Mouse (Mus musculus): ENCODE data around the gene Myocos.

The Myocos gene

DNA sequence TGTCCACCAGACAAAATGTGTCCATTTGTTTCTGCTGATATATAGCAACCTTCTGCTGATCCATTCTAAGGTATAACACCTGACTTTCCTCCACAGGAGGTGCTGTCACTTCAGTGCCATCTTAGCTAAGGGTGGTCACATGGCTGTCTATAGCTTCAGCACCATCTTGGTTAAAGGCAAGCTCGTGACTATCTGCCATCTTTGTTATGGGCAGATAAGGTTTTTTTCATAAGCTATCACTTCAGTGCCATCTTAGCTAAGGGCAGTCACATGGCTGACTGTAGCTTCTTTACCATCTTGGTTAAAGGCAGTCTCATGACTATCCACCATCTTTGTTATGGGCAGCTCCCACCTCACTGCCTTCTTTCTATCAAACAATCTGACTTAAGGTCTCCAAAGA, 42.5 kb downstream of the Myocos start:
- no peak for DNase-seq (ENCODE audit: low spot score)

DNA sequence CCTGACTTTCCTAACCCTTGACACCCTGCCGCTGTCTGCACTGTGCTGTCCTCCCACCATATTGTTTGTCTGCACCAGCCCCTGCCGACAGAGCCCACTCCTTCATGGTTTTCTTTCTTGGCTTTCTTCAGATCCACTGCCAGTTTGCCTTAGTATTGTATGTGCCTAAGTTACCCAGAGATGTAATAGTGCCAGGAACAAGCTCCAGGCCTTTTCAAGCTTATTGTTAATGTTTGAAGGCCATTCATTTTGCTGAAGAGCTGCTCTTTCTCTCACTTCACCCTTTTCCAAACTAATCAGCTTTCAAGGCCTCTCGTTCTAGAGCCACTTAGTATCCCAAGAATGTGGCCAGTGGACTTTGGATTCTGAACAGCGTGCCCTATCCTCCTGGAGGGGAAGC, 46.8 kb downstream of the Myocos start:
- DNase-seq (ENCODE audit: low spot score), result no peak

- no peak for DNase-seq (ENCODE audit: low spot score)
Observed at GRCm38 (mm10) chr1:162609633-162610250, 48.3 kb downstream of the Myocos start.

DNA sequence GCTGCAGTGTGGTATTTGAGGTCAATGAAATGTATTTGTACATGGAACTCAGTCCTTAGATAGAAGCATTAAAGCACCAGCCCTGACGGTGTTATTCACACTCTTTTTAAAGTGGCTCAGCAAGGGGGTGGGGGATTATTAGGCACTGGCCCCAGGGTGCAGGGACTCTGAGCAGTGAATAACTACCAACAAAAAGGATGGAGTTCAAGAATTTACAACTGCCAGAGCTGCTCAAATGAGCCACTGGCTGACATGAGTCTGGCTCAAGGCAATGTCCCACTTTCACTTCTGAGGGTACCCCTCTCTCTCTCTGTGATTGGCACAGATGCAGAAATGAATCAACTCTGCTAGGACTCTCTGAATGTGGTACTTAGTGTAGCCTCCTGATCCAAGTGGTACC, 49.9 kb downstream of the Myocos start:
- no peak for DNase-seq (ENCODE audit: low spot score)

DNA sequence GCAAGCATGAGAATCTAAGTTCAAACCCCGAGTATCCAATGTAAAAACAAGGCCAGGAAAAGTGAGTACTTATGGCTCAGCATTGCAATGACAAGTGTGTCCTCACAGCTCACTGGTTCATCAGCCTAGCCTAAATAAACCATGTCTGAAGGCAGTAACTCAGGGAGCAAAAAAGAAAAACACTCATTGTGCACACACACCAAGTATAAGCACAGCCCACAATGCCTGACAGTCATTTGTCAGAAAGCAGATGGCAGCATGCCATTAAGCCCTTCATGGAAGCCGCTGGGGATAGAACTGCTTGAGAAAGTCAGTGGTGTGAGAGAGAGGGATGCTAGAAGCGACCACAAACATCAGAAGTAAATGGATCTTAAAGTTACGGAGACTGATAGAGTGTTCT, 56.7 kb downstream of the Myocos start:
- DNase-seq (ENCODE audit: low spot score), result no peak

DNA sequence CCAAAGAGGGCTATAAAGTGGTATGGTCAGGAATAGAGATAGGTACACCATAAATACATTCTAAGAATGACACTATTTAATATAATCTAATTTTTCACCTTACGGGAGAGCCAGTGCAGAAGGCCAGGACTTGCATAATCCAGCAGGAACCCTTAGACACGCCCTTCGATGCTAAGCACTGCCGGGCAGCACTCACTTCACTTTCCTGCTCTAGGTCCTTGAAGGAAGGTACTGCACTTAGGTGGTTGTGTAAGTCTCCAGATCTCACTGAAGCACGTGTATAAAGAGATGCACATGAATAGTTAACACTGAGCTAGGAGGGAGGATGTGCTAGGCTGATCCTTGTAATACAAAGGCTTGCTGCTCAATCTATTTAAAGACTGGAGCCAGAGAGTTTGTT, 58.4 kb downstream of the Myocos start:
- DNase-seq (ENCODE audit: low spot score), result no peak

DNA sequence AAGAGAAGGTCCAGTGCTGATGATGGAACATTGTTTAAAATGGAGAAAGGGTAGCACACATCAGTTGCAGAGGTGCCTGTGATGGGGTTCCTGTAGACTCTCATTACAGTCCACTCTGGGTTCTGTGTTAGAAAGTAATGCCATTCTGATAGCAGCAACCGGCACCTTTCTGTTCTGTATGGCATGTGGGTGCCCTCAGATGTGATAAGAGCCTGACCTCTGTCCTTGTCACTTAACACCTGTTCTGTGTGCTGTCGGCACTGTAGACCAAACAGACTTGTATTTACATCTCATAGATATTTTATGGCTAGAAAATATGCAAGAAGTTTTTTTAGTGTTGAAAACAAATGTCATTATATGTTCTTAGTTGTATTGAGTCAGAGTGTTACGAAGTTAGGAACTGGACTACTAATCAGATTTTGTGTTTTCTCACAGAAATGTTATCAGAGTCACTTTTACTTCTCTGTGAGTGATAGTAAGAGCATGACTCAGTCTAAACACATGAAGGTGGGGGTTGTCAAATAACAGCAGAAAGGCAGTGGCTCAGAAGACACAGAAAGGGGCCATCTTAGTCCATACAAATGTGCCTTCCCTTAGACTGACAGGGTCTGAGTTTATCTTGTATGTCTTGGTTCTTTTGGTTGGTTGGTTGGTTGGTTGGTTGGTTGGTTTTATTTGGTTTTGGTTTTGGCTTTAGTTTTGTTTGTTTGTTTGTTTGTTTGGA, 60.5 kb downstream of the Myocos start:
- DNase-seq (ENCODE audit: low spot score), result no peak
